Mouse (Mus musculus) limb, embryonic 10.5 days (tissue): Measurements from ENCODE around the gene Mfsd14b. TPM values are rescaled to one million over a fixed set of nuclear protein-coding genes. Genes with fewer than 3 reads are reported as not detected.

ENCODE experiments used
- DNase-seq: peaks from one replicate; pipeline ENCODE4 v3.0.0-alpha.2; 2017; ENCODE audit warnings: low spot score
- H3K27ac ChIP-seq: fragments of 300-500 bp; sonication (generic); 2 replicates; pipeline ENCODE4 v1.5.1; 2016; ENCODE audit warnings: mild to moderate bottlenecking
- H3K27me3 ChIP-seq: fragments of 300-500 bp; sonication (generic); 2 replicates; pipeline ENCODE4 v1.6.1; 2016; ENCODE audit warnings: low read depth, mild to moderate bottlenecking; ENCODE audit not compliant: poor library complexity, severe bottlenecking
- H3K36me3 ChIP-seq: fragments of 300-500 bp; sonication (generic); 2 replicates; pipeline ENCODE4 v1.6.1; 2016; ENCODE audit warnings: mild to moderate bottlenecking, moderate library complexity
- H3K4me1 ChIP-seq: fragments of 300-500 bp; sonication (generic); 2 replicates; pipeline ENCODE4 v1.6.1; 2016
- H3K4me3 ChIP-seq: fragments of 300-500 bp; sonication (generic); 2 replicates; pipeline ENCODE4 v1.5.1; 2016; ENCODE audit warnings: mild to moderate bottlenecking, moderate library complexity
- H3K9me3 ChIP-seq: fragments of 300-500 bp; sonication (generic); replicated peaks from 2 replicates; pipeline ENCODE4 v1.6.1; 2016; ENCODE audit warnings: mild to moderate bottlenecking
- WGBS: fragments of 180-500 bp; shearing (Covaris S2); methylation state at CpG from one replicate; pipeline ENCODE4 v1.1.7; 2016; 5-methylcytosine and 5-hydroxymethylcytosine counted together
- polyA plus RNA-seq: library from polyadenylated mRNA; unstranded; fragments of >200 nt; fragmentation: Nextera tagmentation; extraction: Ambion mirVana; gene quantifications from 2 replicates; pipeline ENCODE4 v1.2.1, GENCODE M21; 2016

Mfsd14b gene
- 39.5 and 50.6 TPM in 2 replicates for polyA plus RNA-seq

- peak; percentile 86 for DNase-seq
- WGBS, result under 1% methylated on average over 60 of the region's 60 CpGs
Measured at GRCm38 (mm10) chr13:65112459-65113110, at the start of gene Mfsd14b. Mfsd14b (minus strand) TSS chr13:65112975.

GRCm38 (mm10) chr13:65149940-65150339, 37.2 kb upstream of the Mfsd14b start, which contains the start of gene Olfr466:
Olfr466 (plus strand) TSS chr13:65150240.
- Histone ChIP-seq H3K27ac (no peak within 1 kb of the TSS), H3K4me1 (no peaks in the 10 kb centered on the region)
- DNase-seq, result no peak

More at GRCm38 (mm10) chr13:65112459-65113110, at the start of gene Mfsd14b:
- peak within 1 kb of the TSS; percentile 93 for H3K27ac ChIP-seq
- H3K4me1 ChIP-seq, result peaks cover 10% of the 10 kb centered on the region
- H3K27me3 ChIP-seq, result no peaks in the 10 kb centered on the region
- no peaks in the 10 kb centered on the region for H3K9me3 ChIP-seq
- H3K4me3 ChIP-seq, result peak within 1 kb of the TSS; percentile 90
- H3K36me3 ChIP-seq, result no peaks in the 10 kb centered on the region

GRCm38 (mm10) chr13:65137789-65138188, 25.0 kb upstream of the Mfsd14b start, which contains the start of gene Olfr465-ps1:
Olfr465-ps1 (plus strand) TSS chr13:65138089.
- Histone ChIP-seq H3K4me1 (no peaks in the 10 kb centered on the region), H3K36me3 (no peaks in the 10 kb centered on the region), H3K27me3 (no peaks in the 10 kb centered on the region), H3K9me3 (no peaks in the 10 kb centered on the region), H3K27ac (no peak within 1 kb of the TSS), H3K4me3 (no peak within 1 kb of the TSS)
- WGBS, result 90% methylated on average over 4 of the region's 4 CpGs
- no peak for DNase-seq

More at GRCm38 (mm10) chr13:65149940-65150339, 37.2 kb upstream of the Mfsd14b start, which contains the start of gene Olfr466:
- Histone ChIP-seq H3K9me3 (no peaks in the 10 kb centered on the region), H3K36me3 (no peaks in the 10 kb centered on the region), H3K27me3 (no peaks in the 10 kb centered on the region), H3K4me3 (no peak within 1 kb of the TSS)
- WGBS, result 81% methylated on average over 1 of the region's 1 CpGs

- Histone ChIP-seq H3K27ac (no peak overlapping the region), H3K4me3 (no peak overlapping the region), H3K4me1 (no peaks in the 10 kb centered on the region), H3K36me3 (no peaks in the 10 kb centered on the region), H3K27me3 (no peaks in the 10 kb centered on the region), H3K9me3 (no peaks in the 10 kb centered on the region)
- no peak for DNase-seq
- WGBS, result 59% methylated on average over 3 of the region's 3 CpGs
Measured at GRCm38 (mm10) chr13:65127063-65127847, 14.5 kb upstream of the Mfsd14b start.

- 86% methylated on average over 1 of the region's 1 CpGs for WGBS
- no peaks in the 10 kb centered on the region for H3K4me1 ChIP-seq
- DNase-seq, result no peak
- H3K4me3 ChIP-seq, result no peak overlapping the region
- no peaks in the 10 kb centered on the region for H3K36me3 ChIP-seq
- H3K27ac ChIP-seq, result no peak overlapping the region
- no peaks in the 10 kb centered on the region for H3K27me3 ChIP-seq
- no peaks in the 10 kb centered on the region for H3K9me3 ChIP-seq
Measured at GRCm38 (mm10) chr13:65122111-65122510, 9.3 kb upstream of the Mfsd14b start.

GRCm38 (mm10) chr13:65120984-65121383, 8.2 kb upstream of the Mfsd14b start:
- 70% methylated on average over 3 of the region's 3 CpGs for WGBS
- H3K36me3 ChIP-seq, result no peaks in the 10 kb centered on the region
- H3K9me3 ChIP-seq, result no peaks in the 10 kb centered on the region
- no peaks in the 10 kb centered on the region for H3K27me3 ChIP-seq
- DNase-seq, result no peak
- H3K4me3 ChIP-seq, result no peak overlapping the region
- no peak overlapping the region for H3K27ac ChIP-seq
- no peaks in the 10 kb centered on the region for H3K4me1 ChIP-seq

- Histone ChIP-seq H3K27ac (peak overlapping the region; percentile 93), H3K4me1 (peaks cover 10% of the 10 kb centered on the region), H3K4me3 (peak overlapping the region; percentile 90), H3K36me3 (no peaks in the 10 kb centered on the region), H3K27me3 (no peaks in the 10 kb centered on the region), H3K9me3 (no peaks in the 10 kb centered on the region)
- 67% methylated on average over 3 of the region's 3 CpGs for WGBS
- no peak for DNase-seq
Measured at GRCm38 (mm10) chr13:65113239-65113638, 464 bp upstream of the Mfsd14b start.

GRCm38 (mm10) chr13:65111961-65112360, 814 bp downstream of the Mfsd14b start:
- Histone ChIP-seq H3K36me3 (no peaks in the 10 kb centered on the region), H3K4me3 (peak overlapping the region; percentile 90), H3K4me1 (peaks cover 10% of the 10 kb centered on the region), H3K9me3 (no peaks in the 10 kb centered on the region), H3K27me3 (no peaks in the 10 kb centered on the region), H3K27ac (peak overlapping the region; percentile 93)
- peak; percentile 29 for DNase-seq
- WGBS, result 2% methylated on average over 5 of the region's 5 CpGs

- Histone ChIP-seq H3K27ac (no peak overlapping the region), H3K9me3 (no peaks in the 10 kb centered on the region; the same call in 1 of the 2 replicates), H3K36me3 (peaks cover 20% of the 10 kb centered on the region), H3K4me3 (no peak overlapping the region), H3K27me3 (no peaks in the 10 kb centered on the region), H3K4me1 (no peaks in the 10 kb centered on the region)
- 96% methylated on average over 3 of the region's 3 CpGs for WGBS
- DNase-seq, result no peak
Measured at GRCm38 (mm10) chr13:65101232-65101631, 11.5 kb downstream of the Mfsd14b start.

- Histone ChIP-seq H3K4me1 (no peaks in the 10 kb centered on the region), H3K27ac (no peak overlapping the region), H3K27me3 (no peaks in the 10 kb centered on the region), H3K9me3 (no peaks in the 10 kb centered on the region; the same call in 1 of the 2 replicates), H3K36me3 (peaks cover 20% of the 10 kb centered on the region), H3K4me3 (no peak overlapping the region)
- 96% methylated on average over 9 of the region's 9 CpGs for WGBS
- no peak for DNase-seq
Measured at GRCm38 (mm10) chr13:65100678-65101077, 12.1 kb downstream of the Mfsd14b start.

GRCm38 (mm10) chr13:65097018-65097417, 15.8 kb downstream of the Mfsd14b start:
- Histone ChIP-seq H3K27me3 (no peaks in the 10 kb centered on the region), H3K4me3 (no peak overlapping the region), H3K4me1 (no peaks in the 10 kb centered on the region), H3K27ac (no peak overlapping the region), H3K9me3 (no peaks in the 10 kb centered on the region; the same call in 1 of the 2 replicates), H3K36me3 (peaks cover 32% of the 10 kb centered on the region)
- no peak for DNase-seq

GRCm38 (mm10) chr13:65095923-65096322, 16.9 kb downstream of the Mfsd14b start:
- H3K4me1 ChIP-seq, result no peaks in the 10 kb centered on the region
- no peak overlapping the region for H3K4me3 ChIP-seq
- H3K27me3 ChIP-seq, result no peaks in the 10 kb centered on the region
- no peak overlapping the region for H3K27ac ChIP-seq
- DNase-seq, result no peak
- H3K36me3 ChIP-seq, result peaks cover 40% of the 10 kb centered on the region
- 93% methylated on average over 4 of the region's 4 CpGs for WGBS
- H3K9me3 ChIP-seq, result no peaks in the 10 kb centered on the region; the same call in 1 of the 2 replicates

GRCm38 (mm10) chr13:65069969-65070368, 42.8 kb downstream of the Mfsd14b start:
- Histone ChIP-seq H3K27ac (no peak overlapping the region), H3K27me3 (no peaks in the 10 kb centered on the region), H3K36me3 (peaks cover 49% of the 10 kb centered on the region), H3K4me1 (no peaks in the 10 kb centered on the region), H3K9me3 (no peaks in the 10 kb centered on the region), H3K4me3 (no peak overlapping the region)
- DNase-seq, result no peak
- 94% methylated on average over 2 of the region's 2 CpGs for WGBS
